Mouse (Mus musculus): ENCODE measurements at regions not wholly inside any gene's neighbourhood (a gene's known extent, or its start where the extent isn't known, plus 50 kb on each side); places are given as distances from the start of the nearest gene placed in this dataset.

- no peak for TF ChIP-seq POLR2A (IDR thresholded peaks at IDR 0.05; ENCODE audit: low read depth, low read length)
- TF ChIP-seq CTCF (IDR thresholded peaks at IDR 0.05; ENCODE audit: borderline replicate concordance, insufficient read depth, low read length): no peak
These were observed 165.9 kb downstream of the Cd47 start for GRCm38 (mm10) chr16:49966251-49966588.
